Mouse (Mus musculus) heart, adult 11 months (tissue): ENCODE results near the gene Prpf18.

ENCODE experiments used
- DNase-seq: peaks from one replicate; pipeline ENCODE4 v3.0.0; 2022

The Prpf18 gene

GRCm38 (mm10) chr2:4574251-4574650, 77.7 kb downstream of the Prpf18 start:
- no peak for DNase-seq

GRCm38 (mm10) chr2:4573386-4573785, 78.5 kb downstream of the Prpf18 start:
- DNase-seq = peak; percentile 93

- DNase-seq = no peak
These were observed 79.2 kb downstream of the Prpf18 start for GRCm38 (mm10) chr2:4572498-4573263.
